ENCODE assay signal across 8 mouse cellular contexts in genomic region chr11:82434091-82434831, GRCm38 (mm10). TPM values are rescaled to one million over a fixed set of nuclear protein-coding genes. Genes with fewer than 3 reads are reported as not detected.
DNase-seq lines count a peak whose midpoint lies in the region; ATAC-seq and TF ChIP-seq lines count a peak whose summit lies in the region.

No protein-coding gene starts in this region.

- no peak for TF ChIP-seq POLR2A in cortical plate, adult 2 months (IDR thresholded peaks at IDR 0.05; ENCODE audit: extremely low read depth, insufficient read depth, low read length)

- WGBS in heart, embryonic 14.5 days: 2% methylated on average over 62 of the region's 62 CpGs
- WGBS in hindbrain, embryonic 12.5 days: 1% methylated on average over 61 of the region's 62 CpGs
- 1% methylated on average over 62 of the region's 62 CpGs for WGBS in midbrain, embryonic 13.5 days

- H3K9ac ChIP-seq in heart, embryonic 14.5 days (ENCODE audit: low read length): no peak overlapping the region
- H3K9ac ChIP-seq in hindbrain, embryonic 12.5 days: peak overlapping the region; percentile 43
- H3K9ac ChIP-seq in midbrain, embryonic 13.5 days (replicated peaks): peak overlapping the region; percentile 60

- H3K4me2 ChIP-seq in heart, embryonic 14.5 days (ENCODE audit: low read length): peak overlapping the region; percentile 57
- H3K4me2 ChIP-seq in hindbrain, embryonic 12.5 days (replicated peaks): peak overlapping the region; percentile 79
- peak overlapping the region; percentile 77 for H3K4me2 ChIP-seq in midbrain, embryonic 13.5 days (replicated peaks)

- H3K36me3 ChIP-seq in heart, embryonic 14.5 days (ENCODE audit: control insufficient read depth, insufficient read depth, low read length): no peaks in the 10 kb centered on the region
- no peaks in the 10 kb centered on the region for H3K36me3 ChIP-seq in hindbrain, embryonic 12.5 days
- H3K36me3 ChIP-seq in midbrain, embryonic 13.5 days: no peaks in the 10 kb centered on the region

- H3K9me3 ChIP-seq in heart, embryonic 14.5 days (ENCODE audit: control insufficient read depth, low read length): no peaks in the 10 kb centered on the region
- H3K9me3 ChIP-seq in hindbrain, embryonic 12.5 days (replicated peaks): no peaks in the 10 kb centered on the region
- H3K9me3 ChIP-seq in midbrain, embryonic 13.5 days: no peaks in the 10 kb centered on the region

- DNase-seq in heart, postnatal 14 days: no peak
- DNase-seq in left cerebral cortex, adult 18-20 months (ENCODE audit: low spot score in 2 of 2): no peak
- no peak for DNase-seq in adrenal gland, adult 2 months

- TF ChIP-seq CTCF in cortical plate, adult 2 months (IDR thresholded peaks at IDR 0.05; ENCODE audit: extremely low read depth, insufficient read depth, low read length): no peak

- peak overlapping the region; percentile 1 to 29; a peak in 2 of 4 replicates for H3K4me3 ChIP-seq in heart, embryonic 14.5 days (ENCODE audit: control insufficient read depth in 1 of 2, insufficient read depth in 1 of 2, low read depth in 1 of 2, low read length in 2 of 2)
- H3K4me3 ChIP-seq in cortical plate, adult 2 months (ENCODE audit: insufficient read depth, low read length): peak overlapping the region; percentile 44
- H3K4me3 ChIP-seq in hindbrain, embryonic 12.5 days: peak overlapping the region; percentile 43
- peak overlapping the region; percentile 48 for H3K4me3 ChIP-seq in midbrain, embryonic 13.5 days (replicated peaks)

- intact Hi-C loops in heart, postnatal 14 days (cut with DNase I): no loop called here

- H3K4me1 ChIP-seq in heart, embryonic 14.5 days (ENCODE audit: control insufficient read depth in 2 of 2, insufficient read depth in 2 of 2, low read length in 2 of 2): no peaks in the 10 kb centered on the region
- H3K4me1 ChIP-seq in cortical plate, adult 2 months (ENCODE audit: control insufficient read depth, insufficient read depth, low read length): no peaks in the 10 kb centered on the region
- H3K4me1 ChIP-seq in hindbrain, embryonic 12.5 days: peaks cover 9% of the 10 kb centered on the region
- peaks cover 12% of the 10 kb centered on the region for H3K4me1 ChIP-seq in midbrain, embryonic 13.5 days (replicated peaks)

- H3K27me3 ChIP-seq in heart, embryonic 14.5 days (ENCODE audit: control insufficient read depth, insufficient read depth, low read length): peaks cover 75% of the 10 kb centered on the region
- peaks cover 74% of the 10 kb centered on the region for H3K27me3 ChIP-seq in hindbrain, embryonic 12.5 days
- H3K27me3 ChIP-seq in midbrain, embryonic 13.5 days: peaks cover 59% of the 10 kb centered on the region

- H3K27ac ChIP-seq in heart, embryonic 14.5 days (replicated peaks in 1 of 2; ENCODE audit: control insufficient read depth in 1 of 2, insufficient read depth in 1 of 2, low read depth in 2 of 2, low read length in 2 of 2): no peak overlapping the region
- H3K27ac ChIP-seq in cortical plate, adult 2 months (ENCODE audit: insufficient read depth, low read length): no peak overlapping the region
- H3K27ac ChIP-seq in hindbrain, embryonic 12.5 days: no peak overlapping the region
- H3K27ac ChIP-seq in midbrain, embryonic 13.5 days: no peak overlapping the region

- ATAC-seq in heart, embryonic 14.5 days (ENCODE audit: insufficient number of reproducible peaks, insufficient read depth, low FRiP score, low read depth): no peak
- no peak for ATAC-seq in hindbrain, embryonic 12.5 days (ENCODE audit: low FRiP score)
- ATAC-seq in midbrain, embryonic 13.5 days: peak; percentile 34; the same call in 1 of the 2 replicates
- ATAC-seq in cerebellum, adult (ENCODE audit: insufficient number of reproducible peaks, low FRiP score, low TSS enrichment): no peak

RNA-seq across cellular contexts. Expression of gene Tmem132e, which starts 45.6 kb away (rescaled TPM):
- 0.15 and 0.32 TPM in 2 replicates for polyA plus RNA-seq in heart, embryonic 14.5 days (2014; fragmentation: Nextera tagmentation; extraction: Ambion mirVana)
- under 1 TPM in 1 of 2 experiments, not detected in 1; 0.05 TPM for total RNA-seq in heart, postnatal 14 days (2021)
- 7.5 and 10.3 TPM in 2 replicates for polyA plus RNA-seq in cortical plate, adult 2 months (2012; rRNA removed)
- polyA plus RNA-seq in hindbrain, embryonic 12.5 days (2016; fragmentation: Nextera tagmentation; extraction: Ambion mirVana): 3.0 and 3.7 TPM in 2 replicates
- 1.2 and 1.4 TPM in 2 replicates for polyA plus RNA-seq in midbrain, embryonic 13.5 days (2015; fragmentation: Nextera tagmentation; extraction: Ambion mirVana)
- 10 to 100 TPM; 19.2 to 22.9 TPM for total RNA-seq in left cerebral cortex, adult 18-20 months (2021)
- under 1 TPM; 0.62 to 0.72 TPM for total RNA-seq in adrenal gland, adult 2 months (2021)
- polyA plus RNA-seq in adrenal gland, adult 2 months (2012; rRNA removed): 1.8 and 2.0 TPM in 2 replicates
